Mouse (Mus musculus) gonadal fat pad, adult 2 months (tissue): ENCODE results near the gene Orai3. TPM values are rescaled to one million over a fixed set of nuclear protein-coding genes. Genes with fewer than 3 reads are reported as not detected.
A peak's percentile ranks its signal among the peaks of the same experiment; 100 is the strongest.

ENCODE experiments used
- DNase-seq: peaks from one replicate; pipeline ENCODE4 v3.0.0-alpha.2; 2012; ENCODE audit warnings: low read depth
- polyA plus RNA-seq: library from polyadenylated mRNA; depleted of rRNA; stranded (reverse); fragments of >200 nt; gene quantifications from 2 replicates; pipeline ENCODE4 v1.2.3, GENCODE M21; 2012

Orai3 gene
- polyA plus RNA-seq, 1 experiment = 27.1 TPM

- DNase-seq = no peak
Measured at GRCm38 (mm10) chr7:127799211-127799610, 29.6 kb downstream of the Orai3 start.

- DNase-seq = no peak
Measured at GRCm38 (mm10) chr7:127799738-127800137, 30.1 kb downstream of the Orai3 start.

DNA sequence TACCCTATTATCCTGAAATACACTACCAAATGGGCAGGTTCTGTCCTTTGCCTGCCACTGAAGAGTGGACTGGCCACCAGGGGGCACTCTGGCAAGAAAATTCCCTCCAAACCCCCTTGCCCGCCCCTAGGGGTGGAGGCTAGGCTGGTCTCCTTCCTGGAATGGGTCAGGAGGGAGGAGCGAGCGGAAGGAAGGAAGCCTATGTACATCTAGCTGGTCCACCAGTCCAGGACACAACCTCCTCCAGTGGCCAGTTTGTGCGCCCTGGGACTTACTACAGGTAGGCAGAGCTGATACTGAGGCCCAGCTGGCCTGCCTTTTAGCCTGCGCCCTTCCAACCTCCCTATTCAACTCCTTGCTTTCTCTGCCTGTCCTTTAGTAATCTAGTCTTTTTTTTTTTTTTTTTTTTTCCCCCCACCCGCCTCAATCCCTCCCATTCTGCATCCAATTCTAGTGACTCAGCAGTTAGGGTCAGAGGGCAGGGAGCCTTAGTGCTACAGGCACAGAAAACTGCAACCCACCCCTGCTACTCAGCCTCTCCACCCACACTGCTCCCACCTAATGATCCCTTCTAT is 30.9 kb downstream of the Orai3 start, which contains the start of gene Hsd3b7:
Hsd3b7 (plus strand) TSS at position 170 of the 575 bp plus-strand sequence.
- no peak for DNase-seq

DNA sequence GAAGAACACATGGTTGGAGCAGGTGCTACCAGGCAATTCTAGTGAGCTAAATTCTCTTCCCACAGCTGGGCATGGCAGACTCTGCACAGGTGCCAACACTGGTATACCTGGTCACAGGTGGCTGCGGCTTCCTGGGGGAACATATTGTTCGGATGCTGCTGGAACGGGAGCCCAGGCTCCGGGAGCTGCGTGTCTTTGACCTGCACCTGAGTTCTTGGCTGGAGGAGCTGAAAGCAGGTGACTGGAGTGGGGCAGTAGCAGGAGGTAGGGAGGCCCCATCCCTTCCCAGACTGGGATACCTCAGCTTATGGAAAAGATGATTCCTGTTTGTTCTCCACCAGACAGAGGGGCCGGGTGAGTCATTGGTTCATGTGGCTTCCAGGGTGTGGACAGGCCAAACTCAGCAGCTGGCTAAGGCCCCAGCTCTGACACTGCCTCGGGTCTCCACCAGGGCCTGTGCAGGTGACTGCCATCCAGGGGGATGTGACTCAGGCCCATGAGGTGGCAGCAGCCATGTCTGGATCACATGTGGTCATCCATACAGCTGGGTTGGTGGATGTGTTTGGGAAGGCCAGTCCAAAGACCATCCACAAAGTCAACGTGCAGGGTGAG is 31.5 kb downstream of the Orai3 start:
- no peak for DNase-seq

GRCm38 (mm10) chr7:127802313-127802712 is 32.7 kb downstream of the Orai3 start:
- DNase-seq = no peak

- no peak for DNase-seq
Measured at GRCm38 (mm10) chr7:127808821-127809220, 39.2 kb downstream of the Orai3 start.

DNA sequence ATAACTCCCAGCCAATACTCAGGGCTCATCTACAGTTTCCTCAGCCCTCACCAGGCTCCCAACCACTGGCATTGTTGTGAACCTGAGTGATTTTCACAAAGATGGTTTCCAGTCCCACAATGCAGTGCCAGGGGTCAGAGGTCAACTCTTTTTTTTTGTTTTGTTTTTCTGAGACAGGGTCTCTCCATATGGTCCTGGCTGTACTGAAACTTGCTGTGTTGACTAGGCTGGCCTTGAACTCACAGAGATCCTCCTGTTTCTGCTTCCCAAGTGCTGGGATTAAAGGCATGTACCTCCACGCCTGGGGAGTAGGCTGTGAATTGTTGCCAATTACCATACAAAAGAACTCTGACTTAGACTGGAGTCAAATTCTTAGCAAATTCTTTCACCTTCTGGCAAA is 40.2 kb downstream of the Orai3 start:
- DNase-seq = no peak

DNA sequence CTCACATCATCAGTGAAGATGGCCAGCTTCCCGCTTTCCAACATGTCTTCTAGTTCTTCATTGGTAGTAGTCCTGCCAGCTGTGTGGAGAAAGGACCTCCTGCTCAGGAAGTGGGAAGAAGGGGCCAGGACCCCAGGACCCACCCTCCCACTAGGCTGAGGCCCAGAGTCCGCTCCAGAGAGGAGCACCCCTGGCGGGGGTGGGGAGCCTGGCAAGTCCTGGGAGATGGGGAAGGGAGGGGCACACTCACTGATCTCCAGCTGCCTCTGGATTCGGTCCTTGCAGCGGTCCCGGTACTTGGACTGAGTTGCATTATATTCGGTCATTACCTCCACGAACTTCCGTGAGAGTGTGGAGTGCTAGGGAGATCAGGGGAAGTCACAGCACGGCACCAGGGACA is 41.0 kb downstream of the Orai3 start:
- no peak for DNase-seq

DNA sequence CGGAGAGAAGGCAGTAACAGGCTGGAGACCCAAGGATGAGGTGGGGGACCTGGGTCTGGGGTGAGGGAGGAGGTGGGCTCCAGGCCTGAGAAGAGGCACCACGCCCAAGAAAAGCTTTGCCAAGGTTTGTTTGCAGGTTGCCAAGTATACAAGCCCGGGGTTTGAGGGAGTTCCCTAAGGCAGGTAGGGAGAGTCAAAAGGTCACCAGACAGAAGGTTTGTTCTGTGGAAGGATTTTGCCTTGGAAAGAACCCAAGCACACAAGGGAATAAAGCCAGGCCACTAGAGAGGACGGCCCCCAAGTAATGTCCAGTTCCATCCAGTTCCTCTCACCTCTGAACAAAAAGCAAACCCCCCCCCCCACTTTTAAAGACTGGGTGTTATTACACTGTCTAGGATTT is 41.6 kb downstream of the Orai3 start:
- no peak for DNase-seq

DNA sequence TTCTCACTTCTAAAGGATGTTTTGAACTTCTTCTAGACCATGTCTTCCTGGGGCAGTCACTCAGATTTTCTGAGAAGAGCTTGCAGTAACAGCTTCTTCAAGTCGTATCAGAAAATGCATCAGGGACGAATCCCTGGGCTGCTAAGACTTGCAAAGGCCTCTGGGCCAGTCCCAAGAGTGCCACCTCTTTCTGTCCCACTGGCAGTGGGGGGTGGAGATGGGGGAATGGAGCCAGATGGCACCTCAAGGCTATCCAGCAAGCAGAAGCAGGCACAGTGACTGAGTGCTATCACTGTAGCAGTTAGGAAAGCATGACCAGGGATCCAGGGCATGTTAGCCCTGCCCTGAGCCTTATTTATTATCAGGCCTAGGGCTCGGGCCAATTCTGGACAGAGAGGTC is 42.7 kb downstream of the Orai3 start:
- peak; percentile 37 for DNase-seq

GRCm38 (mm10) chr7:127813821-127814220 is 44.2 kb downstream of the Orai3 start:
- DNase-seq = no peak

GRCm38 (mm10) chr7:127814241-127814921 is 44.8 kb downstream of the Orai3 start:
- DNase-seq = peak; percentile 85

DNA sequence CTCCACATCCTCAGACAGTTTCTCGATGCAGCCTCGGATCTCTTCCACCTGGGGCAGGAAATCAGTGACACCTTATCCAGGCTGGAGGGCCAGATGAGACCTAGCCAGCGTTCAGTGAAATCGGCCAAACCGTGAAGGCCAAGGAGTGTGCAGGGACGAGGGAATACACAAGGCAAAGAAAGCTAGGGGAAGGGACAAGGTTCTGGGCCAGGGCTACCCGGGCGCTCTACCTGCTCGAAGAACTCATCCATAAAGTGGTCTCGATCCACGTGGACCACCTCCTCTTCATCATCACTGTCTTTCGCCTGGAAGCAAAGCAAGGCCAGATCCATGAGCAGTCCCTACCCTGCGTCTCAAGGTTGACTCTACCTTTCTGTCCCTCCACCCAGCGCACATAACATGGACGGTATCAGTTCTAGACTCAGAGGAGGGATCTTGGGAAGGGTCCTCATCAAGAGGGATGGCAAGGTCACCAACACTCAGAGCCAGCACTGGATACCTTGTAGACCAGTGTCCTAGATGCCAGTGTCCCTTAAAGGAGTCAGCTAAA is 45.6 kb downstream of the Orai3 start:
- no peak for DNase-seq

GRCm38 (mm10) chr7:127815954-127816821 is 46.6 kb downstream of the Orai3 start:
- peak; percentile 81 for DNase-seq

- no peak for DNase-seq
Measured at GRCm38 (mm10) chr7:127817053-127817452, 47.4 kb downstream of the Orai3 start.

GRCm38 (mm10) chr7:127817776-127818175 is 48.2 kb downstream of the Orai3 start:
- no peak for DNase-seq

GRCm38 (mm10) chr7:127820836-127821509 is 51.4 kb downstream of the Orai3 start:
- DNase-seq = no peak

DNA sequence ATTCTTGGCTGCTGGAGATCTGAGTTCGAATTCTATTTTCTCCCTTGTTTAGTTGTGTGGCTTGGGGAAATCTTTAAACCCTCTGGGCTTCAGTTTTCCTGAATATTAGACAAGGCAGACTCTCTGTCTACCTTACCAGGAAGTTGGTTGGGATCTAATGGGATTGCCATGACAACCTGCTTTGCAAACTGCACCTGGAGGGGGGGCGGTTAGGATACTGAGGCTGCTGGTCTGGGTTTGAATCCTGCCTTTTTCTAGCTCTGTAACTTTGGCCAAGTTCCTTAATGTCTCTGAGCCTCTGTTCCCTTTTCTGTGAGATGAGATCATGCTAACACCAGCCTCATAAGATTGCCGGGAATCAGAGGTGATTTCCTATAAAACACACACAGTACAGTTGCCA is 52.9 kb downstream of the Orai3 start:
- DNase-seq = no peak

- DNase-seq = no peak
Measured at GRCm38 (mm10) chr7:127823236-127824171, 53.9 kb downstream of the Orai3 start.

GRCm38 (mm10) chr7:127824176-127824871 is 54.7 kb downstream of the Orai3 start, which contains the start of the genes Stx4a and Stx1b:
TSS of gene Stx4a (plus strand) at chr7:127824294.
TSS of gene Stx1b (minus strand) at chr7:127824549.
- DNase-seq = no peak
